Mouse (Mus musculus): ENCODE results near the gene Gm20777. TPM values are rescaled to one million over a fixed set of nuclear protein-coding genes. Genes with fewer than 3 reads are reported as not detected.
"Not testable (repeated sequence)": the region's sequence is repeated elsewhere in the genome, so short reads cannot be mapped to it uniquely, and the experiment has no call there.

Gm20777 gene
- polyA plus RNA-seq (2015; fragmentation: Nextera tagmentation; extraction: Ambion mirVana): not detected in 2 replicates

DNA sequence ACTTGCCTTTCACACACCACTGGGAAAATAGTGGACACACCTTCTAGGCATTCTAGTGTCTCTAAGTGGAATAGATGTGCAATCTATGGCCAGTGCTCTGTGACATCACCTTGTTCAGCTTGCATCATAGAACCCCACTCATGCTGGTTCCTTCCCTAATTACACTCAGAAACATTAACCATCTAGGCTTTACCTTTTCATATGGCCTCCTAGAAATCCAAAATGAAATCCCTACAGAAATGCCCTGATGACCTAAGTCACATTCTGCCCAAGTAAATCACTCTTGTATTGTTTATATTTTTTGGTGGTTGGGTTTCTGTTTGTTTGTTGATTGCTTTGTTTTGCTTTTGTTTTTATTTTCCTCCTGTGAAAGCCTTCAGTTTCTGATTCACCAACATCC, at the start of gene Gm20777:
Gene Gm20777, minus strand, starts transcription at position 101 of the 400 bp plus-strand sequence.
- not testable (repeated sequence) for H3K9me3 ChIP-seq (ENCODE audit: control insufficient read depth, low read length); H3K4me3 ChIP-seq (replicated peaks; ENCODE audit: low read length); H3K27ac ChIP-seq (ENCODE audit: low read length); H3K36me3 ChIP-seq (ENCODE audit: control insufficient read depth, insufficient read depth); H3K4me1 ChIP-seq (replicated peaks; ENCODE audit: control insufficient read depth, insufficient read depth, low read length); H3K4me2 ChIP-seq (ENCODE audit: low read length); H3K9ac ChIP-seq (replicated peaks; ENCODE audit: low read depth, low read length); H3K27me3 ChIP-seq (replicated peaks; ENCODE audit: control insufficient read depth, insufficient read depth, low read length); ATAC-seq

DNA sequence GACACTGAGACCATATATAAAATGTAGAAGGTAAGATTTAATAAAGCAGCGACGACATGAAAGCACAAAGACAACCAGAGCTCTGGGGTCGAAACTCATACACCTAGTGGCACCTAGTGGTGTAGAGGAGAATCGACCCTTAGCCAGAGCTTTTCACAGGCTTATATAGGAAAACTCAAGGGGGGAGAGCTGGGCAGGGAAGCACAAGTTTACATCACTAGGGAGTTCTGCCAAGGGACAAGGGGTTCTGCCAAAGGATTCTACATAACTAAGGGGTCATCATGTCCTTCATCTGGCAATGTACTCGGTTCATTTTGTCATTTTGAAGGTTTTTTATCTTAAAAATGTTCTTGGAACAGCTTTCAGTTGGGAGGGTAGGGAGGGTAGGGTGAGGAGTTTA, 42.7 kb downstream of the Gm20777 start:
- H3K4me3 ChIP-seq (replicated peaks; ENCODE audit: low read length); ATAC-seq; H3K27me3 ChIP-seq (replicated peaks; ENCODE audit: control insufficient read depth, insufficient read depth, low read length); H3K36me3 ChIP-seq (ENCODE audit: control insufficient read depth, insufficient read depth); H3K9ac ChIP-seq (replicated peaks; ENCODE audit: low read depth, low read length); H3K9me3 ChIP-seq (ENCODE audit: control insufficient read depth, low read length); H3K4me1 ChIP-seq (replicated peaks; ENCODE audit: control insufficient read depth, insufficient read depth, low read length); H3K4me2 ChIP-seq (ENCODE audit: low read length); H3K27ac ChIP-seq (ENCODE audit: low read length): not testable (repeated sequence)
- no CpG with 5 or more reads among the region's 5 CpGs for WGBS

DNA sequence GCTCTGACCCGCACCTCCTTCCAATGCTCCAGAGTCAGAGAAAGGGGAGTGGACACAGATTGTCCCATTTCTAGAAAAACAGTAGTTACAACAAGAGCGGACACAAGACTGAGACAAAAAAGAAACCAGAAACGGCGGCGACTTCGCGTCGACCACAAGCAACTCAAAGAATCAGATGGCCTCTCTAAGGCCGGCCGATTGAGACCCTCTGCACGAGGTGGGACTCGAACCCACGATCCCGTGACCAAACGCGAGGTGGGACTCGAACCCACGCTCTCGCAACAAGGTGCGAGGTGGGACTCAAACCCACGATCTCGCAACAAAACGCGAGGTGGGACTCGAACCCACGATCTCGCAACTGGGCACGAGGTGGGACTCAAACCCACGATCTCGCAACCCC, 43.5 kb downstream of the Gm20777 start:
- not testable (repeated sequence) for H3K27ac ChIP-seq (ENCODE audit: low read length); H3K36me3 ChIP-seq (ENCODE audit: control insufficient read depth, insufficient read depth); H3K27me3 ChIP-seq (replicated peaks; ENCODE audit: control insufficient read depth, insufficient read depth, low read length); H3K4me3 ChIP-seq (replicated peaks; ENCODE audit: low read length); H3K9me3 ChIP-seq (ENCODE audit: control insufficient read depth, low read length); H3K4me2 ChIP-seq (ENCODE audit: low read length); ATAC-seq; H3K9ac ChIP-seq (replicated peaks; ENCODE audit: low read depth, low read length); H3K4me1 ChIP-seq (replicated peaks; ENCODE audit: control insufficient read depth, insufficient read depth, low read length)
- 92% methylated on average over 23 of the region's 30 CpGs for WGBS

DNA sequence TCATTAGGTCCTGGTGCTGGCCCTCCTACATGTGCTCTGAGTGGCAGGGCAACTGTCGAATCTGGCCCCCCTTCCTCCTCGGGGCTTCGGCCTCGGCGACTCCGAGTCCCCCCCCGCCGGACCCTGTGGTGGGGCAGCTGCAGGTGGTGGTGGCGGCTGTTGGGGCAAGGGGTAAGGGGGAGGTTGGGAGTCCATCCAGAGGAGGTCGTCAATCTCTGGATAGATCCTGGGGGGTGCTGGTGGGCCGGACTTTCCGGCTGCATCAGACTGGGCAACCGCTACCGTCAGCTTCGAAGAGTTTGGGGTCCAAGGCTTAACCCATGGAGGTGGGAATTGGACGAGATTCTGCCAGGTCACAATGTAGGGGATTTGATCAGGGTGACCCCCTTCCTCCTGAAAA, 44.0 kb downstream of the Gm20777 start:
- not testable (repeated sequence) for H3K4me3 ChIP-seq (replicated peaks; ENCODE audit: low read length); ATAC-seq; H3K4me1 ChIP-seq (replicated peaks; ENCODE audit: control insufficient read depth, insufficient read depth, low read length); H3K9me3 ChIP-seq (ENCODE audit: control insufficient read depth, low read length); H3K9ac ChIP-seq (replicated peaks; ENCODE audit: low read depth, low read length); H3K36me3 ChIP-seq (ENCODE audit: control insufficient read depth, insufficient read depth); H3K27ac ChIP-seq (ENCODE audit: low read length); H3K4me2 ChIP-seq (ENCODE audit: low read length); H3K27me3 ChIP-seq (replicated peaks; ENCODE audit: control insufficient read depth, insufficient read depth, low read length)
- 93% methylated on average over 12 of the region's 16 CpGs for WGBS

DNA sequence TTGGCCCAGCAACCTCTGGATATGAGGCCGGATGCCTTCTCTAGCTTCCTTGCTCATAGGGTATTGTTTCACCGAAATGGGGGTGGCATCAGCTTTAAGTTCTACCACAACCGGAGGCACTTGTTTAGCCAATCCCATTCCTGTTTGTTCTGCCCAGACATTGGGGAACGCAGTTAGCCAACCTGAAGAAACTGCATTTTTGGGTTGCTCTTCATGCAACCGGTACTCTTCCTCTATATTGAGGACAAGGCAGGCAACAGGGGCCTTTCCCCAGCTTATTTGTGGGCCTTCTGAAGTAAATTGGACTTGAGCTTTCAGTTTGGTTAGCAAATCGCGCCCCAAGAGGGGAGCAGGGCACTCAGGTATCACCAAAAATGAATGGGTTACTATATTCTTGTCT, 45.6 kb downstream of the Gm20777 start:
- not testable (repeated sequence) for H3K27ac ChIP-seq (ENCODE audit: low read length); ATAC-seq

More for the DNA sequence above, 45.6 kb downstream of the Gm20777 start:
- 83% methylated on average over 5 of the region's 7 CpGs for WGBS
- not testable (repeated sequence) for H3K27me3 ChIP-seq (replicated peaks; ENCODE audit: control insufficient read depth, insufficient read depth, low read length); H3K9ac ChIP-seq (replicated peaks; ENCODE audit: low read depth, low read length); H3K4me3 ChIP-seq (replicated peaks; ENCODE audit: low read length); H3K36me3 ChIP-seq (ENCODE audit: control insufficient read depth, insufficient read depth); H3K4me2 ChIP-seq (ENCODE audit: low read length); H3K9me3 ChIP-seq (ENCODE audit: control insufficient read depth, low read length); H3K4me1 ChIP-seq (replicated peaks; ENCODE audit: control insufficient read depth, insufficient read depth, low read length)

Other genes starting within 250 kb of the Gm20777 start
- not detected in 2 replicates for gene Gm20737, start 216.4 kb downstream of the Gm20777 start, polyA plus RNA-seq (2015; fragmentation: Nextera tagmentation; extraction: Ambion mirVana)
- gene Gm21775, start 199.0 kb downstream of the Gm20777 start, polyA plus RNA-seq (2015; fragmentation: Nextera tagmentation; extraction: Ambion mirVana): not detected in 2 replicates
- not detected in 2 replicates for gene Gm21900, start 136.1 kb downstream of the Gm20777 start, polyA plus RNA-seq (2015; fragmentation: Nextera tagmentation; extraction: Ambion mirVana)